Mouse (Mus musculus) kidney, adult 2 months (tissue): ENCODE measurements at regions not wholly inside any gene's neighbourhood (a gene's known extent, or its start where the extent isn't known, plus 50 kb on each side); places are given as distances from the start of the nearest gene placed in this dataset.

Experiments
- DNase-seq: peaks from one replicate; pipeline ENCODE4 v3.0.0; 2021
- H3K27ac ChIP-seq: fragments of 200-500 bp; 2 replicates; pipeline ENCODE4 v1.5.1; 2012; ENCODE audit warnings: low read depth, low read length, control low read depth, inconsistent platforms; ENCODE audit not compliant: insufficient read depth
- H3K27me3 ChIP-seq: fragments of 200-500 bp; replicated peaks from 2 replicates; pipeline ENCODE4 v1.6.1; 2012; ENCODE audit warnings: mild to moderate bottlenecking, moderate library complexity, low read length, inconsistent platforms; ENCODE audit not compliant: control insufficient read depth, insufficient read depth
- H3K36me3 ChIP-seq: fragments of 200-500 bp; 2 replicates; pipeline ENCODE4 v1.6.1; 2012; ENCODE audit warnings: mild to moderate bottlenecking, moderate library complexity, low read length, inconsistent platforms; ENCODE audit not compliant: control insufficient read depth, insufficient read depth
- H3K4me1 ChIP-seq: fragments of 200-500 bp; 2 replicates; pipeline ENCODE4 v1.6.1; 2011; ENCODE audit warnings: low read length; ENCODE audit not compliant: control insufficient read depth, insufficient read depth
- H3K4me3 ChIP-seq: fragments of 200-500 bp; 2 replicates; pipeline ENCODE4 v1.5.1; 2011; ENCODE audit warnings: mild to moderate bottlenecking, low read depth, low read length, control low read depth; ENCODE audit not compliant: insufficient read depth
- CTCF ChIP-seq: fragments of 200-500 bp; conservative IDR thresholded peaks from 2 replicates; pipeline ENCODE4 v1.5.1; 2011; ENCODE audit warnings: low read depth, mild to moderate bottlenecking, control low read depth, low read length, moderate library complexity, mixed read lengths; ENCODE audit not compliant: insufficient read depth, insufficient read length
- POLR2A ChIP-seq: fragments of 200-500 bp; IDR thresholded peaks from one replicate; pipeline ENCODE4 v1.6.1; 2011; ENCODE audit warnings: low read depth, low read length, control low read depth
- WGBS: fragments of 180-500 bp; shearing (Covaris S2); methylation state at CpG from one replicate; pipeline ENCODE4 v1.1.7; 2018; 5-methylcytosine and 5-hydroxymethylcytosine counted together

- Histone ChIP-seq H3K4me1 (peaks cover 12% of the 10 kb centered on the region; the same call in 1 of the 2 replicates), H3K27ac (no peak overlapping the region), H3K36me3 (no peaks in the 10 kb centered on the region), H3K27me3 (no peaks in the 10 kb centered on the region), H3K4me3 (no peak overlapping the region)
- no peak for TF ChIP-seq POLR2A
- no peak for TF ChIP-seq CTCF
- 53% methylated on average over 10 of the region's 10 CpGs for WGBS
- DNase-seq, result peak; percentile 23
Measured at GRCm38 (mm10) chr2:178634116-178634515, 203.8 kb downstream of the Cdh26 start.

GRCm38 (mm10) chr2:178635685-178636084 lies 205.4 kb downstream of the Cdh26 start:
- peaks cover 10% of the 10 kb centered on the region; the same call in 1 of the 2 replicates for H3K4me1 ChIP-seq
- WGBS, result 57% methylated on average over 4 of the region's 4 CpGs
- H3K27ac ChIP-seq, result no peak overlapping the region
- DNase-seq, result no peak
- H3K27me3 ChIP-seq, result no peaks in the 10 kb centered on the region
- H3K4me3 ChIP-seq, result no peak overlapping the region
- no peaks in the 10 kb centered on the region for H3K36me3 ChIP-seq
- TF ChIP-seq CTCF (no peak), POLR2A (no peak)

- Histone ChIP-seq H3K4me3 (no peak overlapping the region), H3K27ac (no peak overlapping the region), H3K27me3 (no peaks in the 10 kb centered on the region), H3K36me3 (no peaks in the 10 kb centered on the region), H3K4me1 (peaks cover 6% of the 10 kb centered on the region; the same call in 1 of the 2 replicates)
- WGBS, result 53% methylated on average over 9 of the region's 9 CpGs
- DNase-seq, result peak; percentile 86
- TF ChIP-seq CTCF, result no peak
- no peak for TF ChIP-seq POLR2A
Measured at GRCm38 (mm10) chr2:178636901-178637300, 206.6 kb downstream of the Cdh26 start.

GRCm38 (mm10) chr2:178642137-178643052 lies 212.1 kb downstream of the Cdh26 start:
- Histone ChIP-seq H3K27ac (no peak overlapping the region), H3K4me3 (no peak overlapping the region), H3K36me3 (no peaks in the 10 kb centered on the region), H3K4me1 (peaks cover 8% of the 10 kb centered on the region; the same call in 1 of the 2 replicates), H3K27me3 (no peaks in the 10 kb centered on the region)
- DNase-seq, result no peak
- WGBS, result 43% methylated on average over 16 of the region's 16 CpGs
- TF ChIP-seq CTCF (no peak), POLR2A (no peak)

GRCm38 (mm10) chr2:178643053-178643402 lies 212.7 kb downstream of the Cdh26 start:
- WGBS, result 38% methylated on average over 11 of the region's 11 CpGs
- no peak for TF ChIP-seq POLR2A
- no peak for TF ChIP-seq CTCF
- H3K4me1 ChIP-seq, result peaks cover 7% of the 10 kb centered on the region; the same call in 1 of the 2 replicates
- peak; percentile 66 for DNase-seq
- H3K27ac ChIP-seq, result no peak overlapping the region
- no peaks in the 10 kb centered on the region for H3K27me3 ChIP-seq
- no peak overlapping the region for H3K4me3 ChIP-seq
- H3K36me3 ChIP-seq, result no peaks in the 10 kb centered on the region

- 52% methylated on average over 4 of the region's 4 CpGs for WGBS
- no peak for TF ChIP-seq POLR2A
- TF ChIP-seq CTCF, result no peak
- DNase-seq, result no peak
Measured at GRCm38 (mm10) chr2:178643841-178644240, 213.5 kb downstream of the Cdh26 start.

GRCm38 (mm10) chr2:178660071-178660470 lies 229.7 kb downstream of the Cdh26 start:
- Histone ChIP-seq H3K4me1 (no peaks in the 10 kb centered on the region; the same call in 1 of the 2 replicates), H3K36me3 (no peaks in the 10 kb centered on the region), H3K27ac (no peak overlapping the region), H3K27me3 (no peaks in the 10 kb centered on the region), H3K4me3 (no peak overlapping the region)
- WGBS, result 46% methylated on average over 2 of the region's 2 CpGs
- DNase-seq, result peak; percentile 63
- TF ChIP-seq CTCF, result no peak
- no peak for TF ChIP-seq POLR2A

More at GRCm38 (mm10) chr2:178643841-178644240, 213.5 kb downstream of the Cdh26 start:
- peaks cover 7% of the 10 kb centered on the region; the same call in 1 of the 2 replicates for H3K4me1 ChIP-seq
- no peaks in the 10 kb centered on the region for H3K36me3 ChIP-seq
- no peak overlapping the region for H3K4me3 ChIP-seq
- no peaks in the 10 kb centered on the region for H3K27me3 ChIP-seq
- H3K27ac ChIP-seq, result no peak overlapping the region
